Mouse (Mus musculus) neural tube, embryonic 14.5 days (tissue): Measurements from ENCODE around the gene Nlrp1b. TPM values are rescaled to one million over a fixed set of nuclear protein-coding genes. Genes with fewer than 3 reads are reported as not detected.

Experiments used
- ATAC-seq: fragments of 200-750 bp; cut with Nextera tagmentation; 2 replicates; pipeline ENCODE4 v1.8.0; 2017; ENCODE audit warnings: low read depth, mild to moderate bottlenecking, moderate TSS enrichment, moderate library complexity
- H3K27ac ChIP-seq: fragments of 300-500 bp; sonication (generic); 2 replicates; pipeline ENCODE4 v1.5.1; 2014; ENCODE audit warnings: low read depth, mild to moderate bottlenecking, control low read depth, low read length, moderate library complexity, mixed read lengths
- H3K27me3 ChIP-seq: fragments of 300-500 bp; sonication (generic); 2 replicates; pipeline ENCODE4 v1.6.1; 2014; ENCODE audit warnings: low read length; ENCODE audit not compliant: control insufficient read depth, insufficient read depth
- H3K36me3 ChIP-seq: fragments of 300-500 bp; sonication (generic); 2 replicates; pipeline ENCODE4 v1.6.1; 2014; ENCODE audit warnings: low read length, mixed read lengths; ENCODE audit not compliant: control insufficient read depth, insufficient read depth
- H3K4me1 ChIP-seq: fragments of 300-500 bp; sonication (generic); 2 replicates; pipeline ENCODE4 v1.6.1; 2014; ENCODE audit warnings: low read length; ENCODE audit not compliant: control insufficient read depth, insufficient read depth
- H3K4me2 ChIP-seq: fragments of 300-500 bp; sonication (generic); 2 replicates; pipeline ENCODE4 v1.6.1; 2014; ENCODE audit warnings: mild to moderate bottlenecking, low read depth, low read length, control low read depth
- H3K4me3 ChIP-seq: fragments of 300-500 bp; sonication (generic); 2 replicates; pipeline ENCODE4 v1.5.1; 2014; ENCODE audit warnings: low read depth, low read length, control low read depth, mixed read lengths
- H3K9ac ChIP-seq: fragments of 300-500 bp; sonication (generic); replicated peaks from 2 replicates; pipeline ENCODE4 v1.6.1; 2014; ENCODE audit warnings: low read depth, mild to moderate bottlenecking, control low read depth, low read length, mixed read lengths
- H3K9me3 ChIP-seq: fragments of 300-500 bp; sonication (generic); 2 replicates; pipeline ENCODE4 v1.6.1; 2016; ENCODE audit warnings: low read length; ENCODE audit not compliant: control insufficient read depth
- WGBS: fragments of 180-500 bp; shearing (Covaris S2); extraction: QIAGEN DNeasy Blood & Tissue Kit; methylation state at CpG from one replicate; pipeline ENCODE4 v1.1.7; 2014; 5-methylcytosine and 5-hydroxymethylcytosine counted together
- polyA plus RNA-seq: library from polyadenylated mRNA; unstranded; fragments of >200 nt; fragmentation: Nextera tagmentation; extraction: Ambion mirVana; gene quantifications from 2 replicates; pipeline ENCODE4 v1.2.1, GENCODE M21; 2014

The Nlrp1b gene
- polyA plus RNA-seq, 1 experiment from 2014 or later = not detected

DNA sequence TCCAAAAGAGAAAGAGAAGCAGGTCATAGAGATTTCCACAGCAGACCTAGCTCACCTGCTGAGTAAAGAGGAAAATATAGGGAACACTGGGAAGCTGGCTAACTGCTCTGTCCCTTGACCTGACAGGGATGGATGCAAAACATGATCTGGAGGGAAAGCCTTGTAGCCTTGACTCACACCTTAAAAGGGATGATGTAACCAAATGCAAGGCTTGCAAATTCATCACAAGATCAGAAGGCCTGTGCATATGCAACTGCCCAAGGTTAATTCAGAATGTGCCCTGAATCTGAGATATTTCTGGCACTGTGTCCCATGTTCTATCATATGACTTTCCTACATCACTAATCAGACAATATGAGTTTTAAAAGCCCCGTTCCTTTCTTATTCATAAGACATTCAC, 75.3 kb downstream of the Nlrp1b start:
- no peak overlapping the region for H3K9ac ChIP-seq
- H3K4me2 ChIP-seq = no peak overlapping the region
- no peak for ATAC-seq
- no peak overlapping the region for H3K4me3 ChIP-seq
- no peak overlapping the region for H3K27ac ChIP-seq
- H3K4me1 ChIP-seq = no peaks in the 10 kb centered on the region
- no peaks in the 10 kb centered on the region for H3K36me3 ChIP-seq
- 88% methylated on average over 1 of the region's 1 CpGs for WGBS
- no peaks in the 10 kb centered on the region for H3K27me3 ChIP-seq
- no peaks in the 10 kb centered on the region for H3K9me3 ChIP-seq

DNA sequence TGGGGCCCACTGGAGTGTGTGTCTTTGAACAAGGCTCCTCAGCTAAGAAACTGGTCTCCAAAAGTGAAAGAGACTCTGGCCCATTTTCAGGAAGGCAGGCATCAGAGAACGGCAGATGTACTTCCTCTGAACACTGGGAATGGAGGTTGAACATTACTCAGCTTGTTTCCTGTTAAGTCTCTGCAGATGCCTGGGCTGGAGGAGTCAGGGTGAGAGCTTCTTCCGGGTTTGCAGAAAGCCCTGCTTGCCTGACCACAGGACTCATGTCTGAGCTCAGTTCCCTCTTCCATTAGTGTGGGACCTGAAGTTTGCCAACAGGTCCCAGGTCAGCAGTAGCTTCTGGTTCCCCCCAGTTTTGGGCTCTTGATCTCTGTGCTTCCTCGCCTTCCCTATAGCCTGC, 85.9 kb downstream of the Nlrp1b start, which contains the start of gene Nlrp1a:
Gene Nlrp1a, minus strand, starts transcription at position 44 of the 400 bp plus-strand sequence.
- Histone ChIP-seq H3K4me3 (no peak within 1 kb of the TSS), H3K27me3 (no peaks in the 10 kb centered on the region), H3K4me1 (no peaks in the 10 kb centered on the region), H3K9me3 (no peaks in the 10 kb centered on the region), H3K4me2 (no peak within 1 kb of the TSS), H3K27ac (no peak within 1 kb of the TSS), H3K9ac (no peak within 1 kb of the TSS), H3K36me3 (no peaks in the 10 kb centered on the region)
- ATAC-seq = no peak
- 80% methylated on average over 3 of the region's 3 CpGs for WGBS

DNA sequence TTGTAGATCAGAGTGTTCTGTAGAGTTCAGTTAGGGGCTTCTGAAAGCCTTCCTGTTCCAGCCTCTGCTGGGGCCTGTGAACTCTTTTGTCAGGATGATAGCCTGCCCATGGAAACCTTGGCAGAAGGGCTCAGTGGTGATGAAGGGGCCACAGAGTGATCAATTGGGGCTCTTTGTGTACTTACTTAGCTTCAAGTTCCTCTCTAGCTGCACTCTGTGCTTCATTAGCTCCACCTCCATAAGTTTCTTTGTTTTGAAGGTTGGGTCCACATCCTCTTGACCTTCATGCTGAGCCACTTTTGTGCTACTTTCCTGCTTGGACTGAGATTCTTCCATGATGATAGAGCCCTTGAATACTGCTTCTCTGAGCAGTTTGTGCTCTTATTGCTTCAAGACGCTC, 88.5 kb downstream of the Nlrp1b start:
- no peak overlapping the region for H3K27ac ChIP-seq
- H3K36me3 ChIP-seq = no peaks in the 10 kb centered on the region
- no peaks in the 10 kb centered on the region for H3K27me3 ChIP-seq
- WGBS = 76% methylated on average over 1 of the region's 1 CpGs
- ATAC-seq = no peak
- no peak overlapping the region for H3K9ac ChIP-seq
- H3K4me1 ChIP-seq = no peaks in the 10 kb centered on the region
- no peak overlapping the region for H3K4me2 ChIP-seq
- no peaks in the 10 kb centered on the region for H3K9me3 ChIP-seq
- no peak overlapping the region for H3K4me3 ChIP-seq

DNA sequence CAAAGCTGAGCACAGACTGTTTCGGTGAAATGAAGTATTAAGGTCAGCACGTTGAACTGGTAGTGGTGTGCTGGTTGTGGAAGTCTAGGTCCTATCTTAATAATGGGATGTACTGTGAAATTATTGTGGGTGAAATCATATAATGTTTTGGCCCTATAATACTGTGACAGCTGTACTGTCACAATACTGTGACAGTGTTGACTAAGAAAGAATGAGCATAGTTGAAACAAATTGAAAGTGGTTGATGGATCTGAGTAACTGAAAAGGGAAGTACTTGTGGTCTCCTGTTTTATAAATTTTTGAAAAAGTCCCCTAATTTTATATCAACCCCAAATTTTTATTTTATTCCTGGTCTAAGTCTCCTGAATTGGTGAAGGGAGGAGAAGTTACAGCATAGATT, 123.4 kb downstream of the Nlrp1b start:
- H3K4me1 ChIP-seq = no peaks in the 10 kb centered on the region
- WGBS = 76% methylated on average over 2 of the region's 2 CpGs
- no peak overlapping the region for H3K9ac ChIP-seq

DNA sequence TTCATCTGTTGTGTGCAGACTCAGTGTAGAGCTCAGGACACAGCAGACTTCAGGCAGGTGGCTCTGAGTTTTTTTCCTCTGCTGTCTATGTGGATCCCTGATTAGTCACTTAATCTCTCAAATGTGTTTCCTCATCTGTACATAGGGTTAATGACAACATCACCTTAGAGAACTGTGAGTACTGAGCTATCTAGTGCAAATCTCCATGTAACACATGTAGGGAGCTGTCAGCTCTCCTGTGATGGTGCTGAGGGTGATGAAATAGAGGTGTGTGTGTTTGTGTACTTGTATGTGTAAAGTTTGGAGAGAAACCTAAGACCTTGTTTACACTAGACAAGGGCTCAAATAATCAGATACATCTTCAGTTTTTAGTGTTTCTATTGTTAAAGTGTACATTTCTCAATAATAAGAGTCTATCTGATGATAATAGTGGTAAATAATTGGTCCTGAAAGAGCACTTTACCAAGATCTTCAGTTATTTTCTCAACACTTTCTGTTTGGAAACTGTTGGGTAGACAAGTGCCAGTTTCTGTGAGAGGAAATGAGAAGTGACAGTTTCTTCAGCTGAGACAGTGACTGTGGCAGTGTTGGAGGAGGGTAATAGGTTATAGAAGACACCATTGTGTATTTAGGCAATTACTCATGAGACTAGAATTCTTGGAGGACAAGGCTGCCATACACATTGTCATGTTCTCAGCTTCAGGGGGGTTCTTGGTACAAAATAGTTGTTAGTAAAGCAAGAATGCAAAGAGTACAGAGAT, 124.1 kb downstream of the Nlrp1b start:
- no peak for ATAC-seq
- no peak overlapping the region for H3K4me3 ChIP-seq

More for the DNA sequence above, 123.4 kb downstream of the Nlrp1b start:
- Histone ChIP-seq H3K9me3 (no peaks in the 10 kb centered on the region), H3K36me3 (no peaks in the 10 kb centered on the region), H3K27me3 (no peaks in the 10 kb centered on the region), H3K4me3 (no peak overlapping the region), H3K4me2 (no peak overlapping the region), H3K27ac (no peak overlapping the region)
- no peak for ATAC-seq

DNA sequence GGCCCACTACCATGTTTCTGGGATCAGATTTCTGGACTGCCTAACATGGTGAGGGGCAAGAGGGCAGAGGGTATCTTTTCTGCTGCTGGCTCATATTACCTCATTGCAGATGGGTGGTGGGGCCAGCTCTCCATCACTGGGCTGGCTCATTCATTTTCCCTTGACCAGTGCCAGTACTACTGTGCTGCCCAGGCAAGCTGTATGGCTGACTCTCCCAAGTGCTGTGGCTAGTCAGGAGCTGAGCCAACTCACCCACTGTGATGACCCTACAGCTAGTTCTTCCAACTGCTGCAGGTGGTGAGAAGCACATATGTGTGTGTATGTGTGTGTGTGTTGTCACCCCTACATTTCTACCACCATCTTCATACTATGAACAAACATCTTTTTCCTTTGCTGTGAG, 126.6 kb downstream of the Nlrp1b start:
- no peaks in the 10 kb centered on the region for H3K36me3 ChIP-seq
- no peak overlapping the region for H3K4me3 ChIP-seq
- H3K27me3 ChIP-seq = no peaks in the 10 kb centered on the region
- H3K27ac ChIP-seq = no peak overlapping the region
- H3K9ac ChIP-seq = no peak overlapping the region
- no peaks in the 10 kb centered on the region for H3K4me1 ChIP-seq
- no peak for ATAC-seq
- no peaks in the 10 kb centered on the region for H3K9me3 ChIP-seq
- H3K4me2 ChIP-seq = no peak overlapping the region

More for the DNA sequence above, 124.1 kb downstream of the Nlrp1b start:
- no peak overlapping the region for H3K4me2 ChIP-seq
- H3K4me1 ChIP-seq = no peaks in the 10 kb centered on the region
- H3K9me3 ChIP-seq = no peaks in the 10 kb centered on the region
- H3K9ac ChIP-seq = no peak overlapping the region
- H3K27ac ChIP-seq = no peak overlapping the region
- H3K36me3 ChIP-seq = no peaks in the 10 kb centered on the region
- H3K27me3 ChIP-seq = no peaks in the 10 kb centered on the region

Other genes with a start within 250 kb of the Nlrp1b start
- 173 and 177 TPM in 2 replicates for gene C1qbp, start 247.7 kb downstream of the Nlrp1b start, polyA plus RNA-seq
- gene Dhx33, start 226.3 kb downstream of the Nlrp1b start, polyA plus RNA-seq = 16.8 and 19.3 TPM in 2 replicates
- 20.9 and 30.3 TPM in 2 replicates for gene Mis12, start 211.1 kb downstream of the Nlrp1b start, polyA plus RNA-seq
- 28.6 and 34.1 TPM in 2 replicates for gene Derl2, start 210.9 kb downstream of the Nlrp1b start, polyA plus RNA-seq
- gene 6330403K07Rik, start 197.2 kb downstream of the Nlrp1b start, polyA plus RNA-seq = 228 and 293 TPM in 2 replicates
- gene Nlrp1a, start 86.0 kb downstream of the Nlrp1b start, polyA plus RNA-seq = not detected in 2 replicates